Mouse (Mus musculus) testis, postnatal 10 days (tissue): Measurements from ENCODE around the gene Tmc4.

Source experiments
- DNase-seq: peaks from one replicate; pipeline ENCODE4 v3.0.0; 2021; ENCODE audit warnings: low spot score

The Tmc4 gene

GRCm38 (mm10) chr7:3630478-3630815, 46.9 kb downstream of the Tmc4 start:
- no peak for DNase-seq

GRCm38 (mm10) chr7:3629543-3630477, 47.5 kb downstream of the Tmc4 start, which contains the start of the genes Tfpt and Prpf31:
Tfpt (minus strand) TSS chr7:3629929.
Prpf31 (plus strand) TSS chr7:3629985.
- peak; percentile 87 for DNase-seq

- DNase-seq = no peak
Measured at GRCm38 (mm10) chr7:3629030-3629429, 48.3 kb downstream of the Tmc4 start.

GRCm38 (mm10) chr7:3617242-3617995, 59.9 kb downstream of the Tmc4 start, which contains the start of gene Ndufa3:
Ndufa3 (plus strand) TSS chr7:3617373.
- DNase-seq = peak; percentile 91

- DNase-seq = no peak
Measured at GRCm38 (mm10) chr7:3616389-3617241, 60.7 kb downstream of the Tmc4 start.

GRCm38 (mm10) chr7:3616057-3616388, 61.3 kb downstream of the Tmc4 start, which contains the start of gene Oscar:
Oscar (minus strand) TSS chr7:3616157.
- DNase-seq = no peak
